Mouse (Mus musculus): ENCODE data around the gene Mavs. TPM values are rescaled to one million over a fixed set of nuclear protein-coding genes. Genes with fewer than 3 reads are reported as not detected.

Gene Mavs
- polyA plus RNA-seq, 1 experiment from 2014 or later = 31.8 TPM

DNA sequence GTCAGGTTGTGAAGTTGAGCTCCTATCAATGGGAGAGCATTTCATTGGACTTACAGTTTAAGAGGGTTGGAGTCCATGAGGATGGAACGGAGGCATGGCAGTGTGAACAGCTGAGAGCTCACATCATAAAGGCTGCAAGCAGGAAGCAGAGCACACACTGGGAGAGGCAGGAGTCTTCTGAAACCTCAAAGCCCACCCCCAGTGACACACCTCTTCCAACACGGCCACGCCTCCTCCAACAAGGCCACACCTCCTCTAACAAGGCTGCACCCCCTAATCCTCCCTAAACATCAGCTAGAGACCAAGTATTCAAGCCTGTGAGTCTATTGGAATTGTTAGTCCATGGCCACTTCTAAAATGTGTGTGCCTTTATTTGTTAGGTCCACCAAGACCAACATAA, 21.9 kb downstream of the Mavs start:
- Histone ChIP-seq H3K9ac (ENCODE audit: low read depth, low read length) (no peak overlapping the region), H3K36me3 (ENCODE audit: insufficient read depth, low read length) (no peaks in the 10 kb centered on the region), H3K4me1 (replicated peaks; ENCODE audit: insufficient read depth, low read length) (0 out of 2 replicates have a peak, but pooled peaks cover 3% of the 10 kb centered on the region), H3K4me2 (ENCODE audit: low read length) (no peak overlapping the region), H3K27me3 (ENCODE audit: insufficient read depth, low read length) (no peaks in the 10 kb centered on the region), H3K9me3 (replicated peaks; ENCODE audit: low read length) (no peaks in the 10 kb centered on the region), H3K27ac (no peak overlapping the region), H3K4me3 (replicated peaks; ENCODE audit: low read depth, low read length) (no peak overlapping the region)
- DNase-seq (ENCODE audit: low spot score) (no peak), ATAC-seq (replicated peaks; ENCODE audit: low FRiP score, low read depth) (no peak)
- WGBS = 56% methylated on average over 3 of the region's 3 CpGs
- no peak for TF ChIP-seq CTCF (IDR thresholded peaks at IDR 0.05; ENCODE audit: low read depth)

DNA sequence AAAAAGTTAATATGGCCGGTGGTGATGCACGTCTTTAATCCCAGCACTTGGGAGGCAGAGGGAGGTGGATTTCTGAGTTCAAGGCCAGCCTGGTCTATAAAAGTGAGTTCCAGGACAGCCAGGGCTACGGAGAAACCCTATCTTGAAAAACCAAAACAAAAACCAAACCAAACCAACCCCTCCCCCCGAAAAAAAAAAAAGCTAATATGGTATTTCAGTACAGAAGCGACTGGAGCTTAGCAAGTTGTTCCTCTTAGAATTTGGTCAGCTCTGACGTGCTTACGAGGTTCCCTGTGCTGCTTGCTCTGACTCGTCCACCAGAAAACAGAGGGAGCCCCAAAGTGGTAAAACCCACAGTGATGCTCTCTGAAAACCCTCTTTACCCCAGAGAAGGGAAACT, 24.8 kb downstream of the Mavs start:
- Histone ChIP-seq H3K4me1 (replicated peaks; ENCODE audit: insufficient read depth, low read length) (no peaks in the 10 kb centered on the region), H3K27ac (no peak overlapping the region), H3K4me3 (replicated peaks; ENCODE audit: low read depth, low read length) (no peak overlapping the region), H3K27me3 (ENCODE audit: insufficient read depth, low read length) (no peaks in the 10 kb centered on the region), H3K4me2 (ENCODE audit: low read length) (no peak overlapping the region), H3K9ac (ENCODE audit: low read depth, low read length) (no peak overlapping the region), H3K9me3 (replicated peaks; ENCODE audit: low read length) (no peaks in the 10 kb centered on the region), H3K36me3 (ENCODE audit: insufficient read depth, low read length) (no peaks in the 10 kb centered on the region)
- DNase-seq (ENCODE audit: low spot score) (no peak), ATAC-seq (replicated peaks; ENCODE audit: low FRiP score, low read depth) (no peak)
- TF ChIP-seq CTCF (IDR thresholded peaks at IDR 0.05; ENCODE audit: low read depth) = no peak
- WGBS = 79% methylated on average over 8 of the region's 8 CpGs

DNA sequence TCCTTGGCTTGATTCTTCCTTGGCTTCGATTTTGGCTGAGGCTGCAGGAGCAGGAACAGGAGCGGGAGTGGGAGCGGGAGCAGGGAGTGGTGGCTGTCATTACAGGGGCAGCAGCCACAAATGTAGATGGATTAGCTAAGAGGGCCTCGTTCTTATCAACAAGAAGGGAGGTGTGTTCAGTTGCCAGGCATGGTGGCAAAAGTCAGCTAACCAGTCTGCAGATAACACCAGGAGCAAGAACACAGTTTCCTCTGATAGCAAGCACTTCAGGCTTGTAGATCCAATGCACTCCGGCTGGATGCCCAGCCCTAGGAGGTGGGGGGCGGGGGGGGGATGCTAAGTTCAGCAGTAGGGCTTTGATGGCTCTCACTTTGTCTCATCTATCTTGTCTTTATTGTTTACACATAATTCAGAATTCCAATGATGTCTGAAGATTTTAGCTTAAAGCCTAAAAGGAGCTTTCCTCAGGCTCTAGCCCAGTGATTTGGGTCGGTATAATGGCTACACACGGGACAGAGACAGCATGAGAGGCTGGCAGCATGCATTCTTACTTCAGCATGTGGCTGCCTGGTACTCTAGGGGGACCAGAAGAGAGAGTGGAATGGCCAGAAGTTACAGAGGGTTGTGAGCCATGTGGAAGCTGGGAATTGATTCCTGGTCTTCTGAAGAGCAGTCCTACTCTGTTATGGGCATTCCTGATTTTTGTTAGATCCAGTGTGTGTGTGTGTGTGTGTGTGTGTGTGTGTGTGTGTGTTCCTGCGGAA, 26.9 kb downstream of the Mavs start:
- WGBS = 55% methylated on average over 9 of the region's 9 CpGs
- Histone ChIP-seq H3K4me3 (replicated peaks; ENCODE audit: low read depth, low read length) (no peak overlapping the region), H3K36me3 (ENCODE audit: insufficient read depth, low read length) (no peaks in the 10 kb centered on the region), H3K9ac (ENCODE audit: low read depth, low read length) (no peak overlapping the region), H3K27ac (no peak overlapping the region), H3K4me2 (ENCODE audit: low read length) (no peak overlapping the region), H3K4me1 (replicated peaks; ENCODE audit: insufficient read depth, low read length) (no peaks in the 10 kb centered on the region), H3K9me3 (replicated peaks; ENCODE audit: low read length) (no peaks in the 10 kb centered on the region), H3K27me3 (ENCODE audit: insufficient read depth, low read length) (no peaks in the 10 kb centered on the region)
- TF ChIP-seq CTCF (IDR thresholded peaks at IDR 0.05; ENCODE audit: low read depth) = no peak
- DNase-seq (ENCODE audit: low spot score) (no peak), ATAC-seq (replicated peaks; ENCODE audit: low FRiP score, low read depth) (no peak)

DNA sequence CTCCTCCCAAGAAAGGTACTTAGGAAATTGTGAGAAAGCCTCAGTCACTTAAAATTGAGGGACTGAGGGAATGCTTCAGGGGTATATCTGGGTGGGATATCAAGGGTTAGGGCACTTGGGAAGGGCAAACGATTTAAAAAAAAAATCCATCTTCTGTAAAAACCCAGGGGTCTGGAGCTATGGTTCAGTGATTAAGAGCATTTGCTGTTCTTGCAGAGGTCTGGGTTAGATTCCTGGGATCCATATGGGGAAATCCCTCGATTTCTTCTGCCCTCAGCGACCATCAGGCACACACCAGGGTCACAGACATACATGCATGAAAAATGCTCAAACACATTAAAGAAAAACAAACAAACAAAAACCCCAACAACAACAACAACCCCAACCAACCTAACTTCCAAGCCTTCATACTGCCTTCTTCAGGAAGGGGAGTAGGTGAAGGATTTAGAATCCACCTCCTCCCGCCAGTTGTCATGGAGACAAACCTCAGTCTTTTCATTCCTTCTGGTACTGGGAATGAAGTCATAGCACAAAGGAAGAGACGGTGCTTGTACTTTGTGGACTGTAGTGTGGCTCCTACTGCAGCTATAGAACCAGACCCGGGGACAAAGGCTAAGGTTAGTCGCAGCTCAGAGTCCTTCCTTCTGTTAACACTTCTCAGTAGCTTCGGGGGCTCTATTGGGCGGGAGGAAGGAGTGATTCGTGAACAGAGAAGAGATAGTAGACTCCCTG, 27.8 kb downstream of the Mavs start:
- no peaks in the 10 kb centered on the region for H3K36me3 ChIP-seq (ENCODE audit: insufficient read depth, low read length)
- peak overlapping the region; percentile 97 for H3K9ac ChIP-seq (ENCODE audit: low read depth, low read length)
- WGBS = 3% methylated on average over 10 of the region's 10 CpGs
- H3K9me3 ChIP-seq (replicated peaks; ENCODE audit: low read length) = no peaks in the 10 kb centered on the region
- no peak for TF ChIP-seq CTCF (IDR thresholded peaks at IDR 0.05; ENCODE audit: low read depth)
- peak overlapping the region; percentile 99 for H3K27ac ChIP-seq
- H3K27me3 ChIP-seq (ENCODE audit: insufficient read depth, low read length) = no peaks in the 10 kb centered on the region
- peak overlapping the region; percentile 90 for H3K4me3 ChIP-seq (replicated peaks; ENCODE audit: low read depth, low read length)
- DNase-seq (ENCODE audit: low spot score) (no peak), ATAC-seq (replicated peaks; ENCODE audit: low FRiP score, low read depth) (peak; percentile 79)
- H3K4me2 ChIP-seq (ENCODE audit: low read length) = peak overlapping the region; percentile 74
- H3K4me1 ChIP-seq (replicated peaks; ENCODE audit: insufficient read depth, low read length) = no peaks in the 10 kb centered on the region

DNA sequence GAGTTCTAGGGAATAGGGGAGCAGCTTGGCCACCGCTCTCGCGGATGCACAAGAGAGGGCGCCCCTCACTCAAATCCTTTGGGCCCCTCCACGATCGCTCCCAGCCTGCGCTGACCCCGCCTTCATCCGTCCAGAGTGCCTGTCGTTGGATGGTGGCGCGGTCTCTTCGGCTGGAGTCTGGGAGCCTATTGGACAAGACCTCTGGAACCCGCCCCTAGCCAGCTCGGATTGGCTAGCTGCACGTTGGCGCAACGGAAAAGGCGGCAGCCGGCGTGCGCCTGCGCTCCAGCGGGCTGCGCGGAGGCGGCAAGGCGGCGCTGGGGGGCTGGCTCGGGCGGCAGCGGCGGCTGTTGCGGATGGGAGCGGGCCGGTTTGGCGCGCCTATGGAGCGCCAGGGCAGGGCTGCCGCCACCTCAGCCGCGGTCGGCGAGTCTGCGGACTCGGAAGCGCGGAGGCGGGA, 28.4 kb downstream of the Mavs start, which contains the start of gene Pank2:
TSS of gene Pank2 (plus strand) at position 283 of the 460 bp plus-strand sequence.
- Histone ChIP-seq H3K9me3 (replicated peaks; ENCODE audit: low read length) (no peaks in the 10 kb centered on the region), H3K4me1 (replicated peaks; ENCODE audit: insufficient read depth, low read length) (no peaks in the 10 kb centered on the region), H3K4me2 (ENCODE audit: low read length) (peak within 1 kb of the TSS; percentile 76), H3K4me3 (replicated peaks; ENCODE audit: low read depth, low read length) (peak within 1 kb of the TSS; percentile 90), H3K27ac (peak within 1 kb of the TSS; percentile 99), H3K27me3 (ENCODE audit: insufficient read depth, low read length) (no peaks in the 10 kb centered on the region), H3K36me3 (ENCODE audit: insufficient read depth, low read length) (no peaks in the 10 kb centered on the region), H3K9ac (ENCODE audit: low read depth, low read length) (peak within 1 kb of the TSS; percentile 97)
- WGBS = under 1% methylated on average over 42 of the region's 49 CpGs
- TF ChIP-seq CTCF (IDR thresholded peaks at IDR 0.05; ENCODE audit: low read depth) = peak; percentile 41; the same call in 1 of the 2 replicates
- ATAC-seq (replicated peaks; ENCODE audit: low FRiP score, low read depth) = peak; percentile 99
- DNase-seq (ENCODE audit: low spot score) = peak; percentile 100
